Mouse (Mus musculus) ES-Bruce4 (cell line): ENCODE results near the gene Gm47841. TPM values are rescaled to one million over a fixed set of nuclear protein-coding genes. Genes with fewer than 3 reads are reported as not detected.

Source experiments
- H3K27ac ChIP-seq: 2 replicates; pipeline ENCODE4 v1.5.1; 2012; ENCODE audit warnings: low read length, inconsistent platforms; ENCODE audit not compliant: insufficient read depth
- H3K27me3 ChIP-seq: 2 replicates; pipeline ENCODE4 v1.6.1; 2012; ENCODE audit warnings: mild to moderate bottlenecking, low read length, inconsistent platforms; ENCODE audit not compliant: control insufficient read depth, poor library complexity, insufficient read depth, severe bottlenecking
- H3K36me3 ChIP-seq: 2 replicates; pipeline ENCODE4 v1.6.1; 2012; ENCODE audit warnings: inconsistent platforms, mild to moderate bottlenecking, low read length, moderate library complexity; ENCODE audit not compliant: control insufficient read depth, poor library complexity, insufficient read depth, severe bottlenecking
- H3K4me1 ChIP-seq: one replicate; pipeline ENCODE4 v1.8.1; 2011; ENCODE audit warnings: low read length; ENCODE audit not compliant: control insufficient read depth, insufficient read depth
- H3K4me3 ChIP-seq: 2 replicates; pipeline ENCODE4 v1.5.1; 2011; ENCODE audit warnings: low read depth, mild to moderate bottlenecking, low read length
- H3K9ac ChIP-seq: 2 replicates; pipeline ENCODE4 v1.6.1; 2012; ENCODE audit warnings: low read depth, mild to moderate bottlenecking, inconsistent platforms; ENCODE audit not compliant: poor library complexity, severe bottlenecking
- H3K9me3 ChIP-seq: replicated peaks from 2 replicates; pipeline ENCODE4 v1.6.1; 2012; ENCODE audit warnings: mild to moderate bottlenecking, low read length, inconsistent platforms; ENCODE audit not compliant: control insufficient read depth, poor library complexity, insufficient read depth, severe bottlenecking
- CTCF ChIP-seq: IDR thresholded peaks from one replicate; pipeline ENCODE4 v1.8.1; 2011; ENCODE audit warnings: low read depth, low read length
- EP300 ChIP-seq: IDR thresholded peaks from 2 replicates; pipeline ENCODE4 v1.6.1; 2011; ENCODE audit warnings: low read depth, low read length; ENCODE audit not compliant: insufficient read depth
- POLR2A ChIP-seq: IDR thresholded peaks from one replicate; pipeline ENCODE4 v1.8.1; 2011; ENCODE audit warnings: low read length; ENCODE audit not compliant: insufficient read depth
- polyA plus RNA-seq: library from polyadenylated mRNA; stranded (reverse); fragments of >200 nt; gene quantifications from 2 replicates; pipeline ENCODE4 v1.2.4, GENCODE M21; 2011; ENCODE audit warnings: low read depth; ENCODE audit not compliant: missing spikeins, insufficient read depth, insufficient read length

The Gm47841 gene
- polyA plus RNA-seq, 1 experiment: not detected

- H3K4me1 ChIP-seq: no peaks in the 10 kb centered on the region
- TF ChIP-seq POLR2A (no peak), EP300 (no peak), CTCF (peak; percentile 42)
- H3K36me3 ChIP-seq: no peaks in the 10 kb centered on the region
These were observed 5.6 kb upstream of the Gm47841 start for GRCm38 (mm10) chr15:101052560-101053501.

GRCm38 (mm10) chr15:101051869-101052268, 4.7 kb upstream of the Gm47841 start:
- no peaks in the 10 kb centered on the region for H3K9me3 ChIP-seq
- H3K4me1 ChIP-seq: no peaks in the 10 kb centered on the region
- no peak for TF ChIP-seq CTCF
- no peak for TF ChIP-seq POLR2A
- TF ChIP-seq EP300: no peak
- no peaks in the 10 kb centered on the region for H3K36me3 ChIP-seq
- H3K9ac ChIP-seq: no peak overlapping the region
- no peak overlapping the region for H3K4me3 ChIP-seq
- H3K27ac ChIP-seq: no peak overlapping the region
- peaks cover 17% of the 10 kb centered on the region for H3K27me3 ChIP-seq

More at GRCm38 (mm10) chr15:101052560-101053501, 5.6 kb upstream of the Gm47841 start:
- Histone ChIP-seq H3K27me3 (peaks cover 13% of the 10 kb centered on the region), H3K9ac (peak overlapping the region; percentile 69), H3K27ac (no peak overlapping the region), H3K4me3 (peak overlapping the region; percentile 32), H3K9me3 (no peaks in the 10 kb centered on the region)

GRCm38 (mm10) chr15:101048338-101048896, 1.2 kb upstream of the Gm47841 start:
- no peaks in the 10 kb centered on the region for H3K4me1 ChIP-seq
- TF ChIP-seq CTCF (no peak), EP300 (no peak), POLR2A (no peak)
- no peak overlapping the region for H3K27ac ChIP-seq
- peaks cover 22% of the 10 kb centered on the region for H3K27me3 ChIP-seq
- H3K9me3 ChIP-seq: no peaks in the 10 kb centered on the region
- H3K4me3 ChIP-seq: no peak overlapping the region
- H3K36me3 ChIP-seq: no peaks in the 10 kb centered on the region
- no peak overlapping the region for H3K9ac ChIP-seq

- Histone ChIP-seq H3K9me3 (no peaks in the 10 kb centered on the region), H3K4me3 (peak overlapping the region; percentile 70), H3K9ac (peak overlapping the region; percentile 59), H3K4me1 (no peaks in the 10 kb centered on the region), H3K27ac (no peak overlapping the region), H3K27me3 (peaks cover 18% of the 10 kb centered on the region), H3K36me3 (no peaks in the 10 kb centered on the region)
- TF ChIP-seq EP300: no peak
- TF ChIP-seq POLR2A: no peak
- no peak for TF ChIP-seq CTCF
These were observed 537 bp downstream of the Gm47841 start for GRCm38 (mm10) chr15:101046527-101047193.

GRCm38 (mm10) chr15:101046039-101046526, 1.1 kb downstream of the Gm47841 start:
- peaks cover 18% of the 10 kb centered on the region for H3K27me3 ChIP-seq
- H3K9me3 ChIP-seq: no peaks in the 10 kb centered on the region
- H3K36me3 ChIP-seq: no peaks in the 10 kb centered on the region
- peak overlapping the region; percentile 26 for H3K4me3 ChIP-seq
- TF ChIP-seq POLR2A (no peak), CTCF (no peak), EP300 (no peak)
- H3K27ac ChIP-seq: no peak overlapping the region
- no peaks in the 10 kb centered on the region for H3K4me1 ChIP-seq
- peak overlapping the region; percentile 59 for H3K9ac ChIP-seq

- H3K9ac ChIP-seq: no peak overlapping the region
- no peaks in the 10 kb centered on the region for H3K36me3 ChIP-seq
- peaks cover 18% of the 10 kb centered on the region for H3K27me3 ChIP-seq
- no peak overlapping the region for H3K27ac ChIP-seq
- H3K4me1 ChIP-seq: no peaks in the 10 kb centered on the region
- no peak for TF ChIP-seq POLR2A
- no peak for TF ChIP-seq EP300
- no peak for TF ChIP-seq CTCF
- H3K9me3 ChIP-seq: no peaks in the 10 kb centered on the region
- no peak overlapping the region for H3K4me3 ChIP-seq
These were observed 2.7 kb downstream of the Gm47841 start for GRCm38 (mm10) chr15:101044531-101044930.
